Mouse (Mus musculus) midbrain, embryonic 14.5 days (tissue): Measurements from ENCODE around the gene Unc5cl. TPM values are rescaled to one million over a fixed set of nuclear protein-coding genes. Genes with fewer than 3 reads are reported as not detected.
A peak's percentile ranks its signal among the peaks of the same experiment; 100 is the strongest.

Experiments used
- ATAC-seq: fragments of 200-750 bp; cut with Nextera tagmentation; 2 replicates; pipeline ENCODE4 v1.8.0; 2017; ENCODE audit warnings: moderate number of reproducible peaks, moderate library complexity; ENCODE audit not compliant: low FRiP score, low TSS enrichment
- DNase-seq: peaks from one replicate; pipeline ENCODE4 v3.0.0-alpha.2; 2015
- H3K27ac ChIP-seq: fragments of 300-500 bp; sonication (generic); replicated peaks from 2 replicates; pipeline ENCODE4 v1.5.1; 2014; ENCODE audit warnings: mild to moderate bottlenecking, low read depth, low read length, moderate library complexity
- H3K27me3 ChIP-seq: fragments of 300-500 bp; sonication (generic); 2 replicates; pipeline ENCODE4 v1.6.1; 2014; ENCODE audit warnings: low read length, control low read depth, mixed read lengths; ENCODE audit not compliant: control insufficient read depth, insufficient read depth
- H3K36me3 ChIP-seq: fragments of 300-500 bp; sonication (generic); 2 replicates; pipeline ENCODE4 v1.6.1; 2014; ENCODE audit warnings: low read length, control low read depth; ENCODE audit not compliant: control insufficient read depth, insufficient read depth
- H3K4me1 ChIP-seq: fragments of 300-500 bp; sonication (generic); 2 replicates; pipeline ENCODE4 v1.6.1; 2014; ENCODE audit warnings: mild to moderate bottlenecking, antibody characterized with exemption, low read length, control low read depth; ENCODE audit not compliant: control insufficient read depth, insufficient read depth
- H3K4me2 ChIP-seq: fragments of 300-500 bp; sonication (generic); 2 replicates; pipeline ENCODE4 v1.6.1; 2014; ENCODE audit warnings: mild to moderate bottlenecking, low read length, moderate library complexity
- H3K4me3 ChIP-seq: fragments of 300-500 bp; sonication (generic); replicated peaks from 2 replicates; pipeline ENCODE4 v1.5.1; 2014; ENCODE audit warnings: low read depth, low read length
- H3K9ac ChIP-seq: fragments of 300-500 bp; sonication (generic); replicated peaks from 2 replicates; pipeline ENCODE4 v1.6.1; 2014; ENCODE audit warnings: mild to moderate bottlenecking, low read length, moderate library complexity
- H3K9me3 ChIP-seq: fragments of 300-500 bp; sonication (generic); 2 replicates; pipeline ENCODE4 v1.6.1; 2016; ENCODE audit warnings: low read length, control low read depth, mixed read lengths; ENCODE audit not compliant: control insufficient read depth
- WGBS: fragments of 180-500 bp; shearing (Covaris S2); extraction: QIAGEN DNeasy Blood & Tissue Kit; methylation state at CpG from one replicate; pipeline ENCODE4 v1.1.7; 2014; 5-methylcytosine and 5-hydroxymethylcytosine counted together
- polyA plus RNA-seq: library from polyadenylated mRNA; unstranded; fragments of >200 nt; fragmentation: Nextera tagmentation; extraction: Ambion mirVana; gene quantifications from 2 replicates; pipeline ENCODE4 v1.2.1, GENCODE M21; 2014

The Unc5cl gene
- polyA plus RNA-seq, 1 experiment from 2014 or later, result 0.53 TPM

DNA sequence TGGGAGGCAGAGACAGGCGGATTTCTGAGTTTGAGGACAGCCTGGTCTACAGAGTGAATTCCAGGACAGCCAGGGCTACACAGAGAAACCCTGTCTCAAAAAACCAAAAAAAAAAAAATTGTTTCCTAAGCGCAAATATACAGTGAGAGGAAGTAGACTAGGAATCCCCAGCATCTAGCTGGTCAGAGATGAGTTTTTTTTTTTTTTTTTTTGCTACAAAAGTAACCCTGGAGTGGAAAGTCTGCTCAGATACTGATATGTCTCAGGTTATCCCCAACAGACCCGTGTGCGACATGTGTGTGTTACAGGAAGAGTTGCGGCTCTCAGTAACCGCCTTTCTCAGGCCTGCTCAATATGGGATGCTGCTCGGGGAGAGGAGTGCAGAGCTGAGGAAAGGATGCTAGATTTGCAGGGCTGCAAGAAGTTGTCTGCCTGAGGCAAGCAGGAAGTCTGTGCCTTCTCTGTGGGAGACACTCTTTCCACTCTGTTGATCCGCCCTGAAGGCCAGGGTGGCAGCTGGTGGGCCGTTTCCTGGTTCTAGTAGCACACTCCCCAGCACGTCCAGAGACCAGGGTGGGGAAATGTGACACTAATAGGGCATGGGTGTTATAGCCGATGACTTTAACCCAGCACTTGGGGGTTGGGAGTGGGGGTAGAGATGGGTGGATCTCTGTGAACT, 26.7 kb upstream of the Unc5cl start:
- Histone ChIP-seq H3K4me3 (no peak overlapping the region), H3K4me1 (0 out of 2 replicates have a peak, but pooled peaks cover 4% of the 10 kb centered on the region)
- WGBS, result 74% methylated on average over 11 of the region's 11 CpGs

DNA sequence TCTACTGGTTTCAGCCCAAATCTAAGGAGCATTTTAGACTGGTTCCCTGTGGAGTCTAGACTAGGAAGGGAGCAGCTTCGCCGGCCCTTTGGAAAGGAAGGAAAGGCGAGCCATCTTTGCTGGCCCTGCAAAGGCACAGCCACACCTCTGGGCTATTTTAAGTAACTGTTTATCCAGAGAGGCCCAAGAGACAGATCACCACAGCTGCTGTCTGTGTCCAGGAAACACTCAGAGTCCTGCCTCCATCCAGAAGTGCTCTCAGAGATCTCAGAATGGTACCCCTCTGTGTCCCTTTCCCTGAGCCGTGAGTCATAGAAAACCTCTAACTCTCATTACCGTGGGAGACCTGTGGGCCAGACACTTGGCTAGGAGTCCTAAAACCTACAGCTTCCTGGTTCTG, 24.3 kb upstream of the Unc5cl start:
- no peaks in the 10 kb centered on the region for H3K36me3 ChIP-seq
- no peak for ATAC-seq
- H3K9ac ChIP-seq, result no peak overlapping the region
- H3K27ac ChIP-seq, result no peak overlapping the region
- no peak overlapping the region for H3K4me2 ChIP-seq
- no peaks in the 10 kb centered on the region for H3K9me3 ChIP-seq
- DNase-seq, result no peak
- 62% methylated on average over 5 of the region's 5 CpGs for WGBS
- 0 out of 2 replicates have a peak, but pooled peaks cover 4% of the 10 kb centered on the region for H3K4me1 ChIP-seq
- no peaks in the 10 kb centered on the region for H3K27me3 ChIP-seq
- H3K4me3 ChIP-seq, result no peak overlapping the region

More for the DNA sequence above, 26.7 kb upstream of the Unc5cl start:
- Histone ChIP-seq H3K27ac (no peak overlapping the region), H3K4me2 (no peak overlapping the region), H3K27me3 (no peaks in the 10 kb centered on the region), H3K9ac (no peak overlapping the region), H3K9me3 (no peaks in the 10 kb centered on the region), H3K36me3 (no peaks in the 10 kb centered on the region)
- DNase-seq (no peak), ATAC-seq (no peak)

DNA sequence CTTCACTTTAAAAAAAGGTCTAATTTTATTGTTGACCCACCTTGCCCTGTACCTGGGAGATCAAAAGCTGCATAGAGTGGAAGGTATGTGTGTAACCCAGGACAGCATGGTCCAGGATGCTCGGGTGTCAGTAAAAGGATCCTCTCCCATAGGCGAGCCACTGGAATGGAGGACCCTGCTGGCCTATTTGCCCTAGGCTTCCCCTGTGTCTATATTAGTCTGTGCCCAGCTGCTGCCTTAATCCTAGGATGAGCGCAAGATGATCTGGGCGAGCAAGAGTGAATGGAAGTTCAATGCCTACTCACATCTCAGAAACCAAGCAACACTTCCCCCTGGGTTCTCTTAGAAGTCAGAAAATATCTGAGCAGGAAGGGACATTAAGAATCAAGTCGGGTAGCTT, 23.6 kb upstream of the Unc5cl start:
- no peak for ATAC-seq
- Histone ChIP-seq H3K4me1 (0 out of 2 replicates have a peak, but pooled peaks cover 4% of the 10 kb centered on the region), H3K9me3 (no peaks in the 10 kb centered on the region), H3K4me2 (no peak overlapping the region), H3K27me3 (no peaks in the 10 kb centered on the region), H3K9ac (no peak overlapping the region), H3K36me3 (no peaks in the 10 kb centered on the region), H3K27ac (no peak overlapping the region), H3K4me3 (no peak overlapping the region)
- 73% methylated on average over 5 of the region's 5 CpGs for WGBS
- DNase-seq, result no peak

DNA sequence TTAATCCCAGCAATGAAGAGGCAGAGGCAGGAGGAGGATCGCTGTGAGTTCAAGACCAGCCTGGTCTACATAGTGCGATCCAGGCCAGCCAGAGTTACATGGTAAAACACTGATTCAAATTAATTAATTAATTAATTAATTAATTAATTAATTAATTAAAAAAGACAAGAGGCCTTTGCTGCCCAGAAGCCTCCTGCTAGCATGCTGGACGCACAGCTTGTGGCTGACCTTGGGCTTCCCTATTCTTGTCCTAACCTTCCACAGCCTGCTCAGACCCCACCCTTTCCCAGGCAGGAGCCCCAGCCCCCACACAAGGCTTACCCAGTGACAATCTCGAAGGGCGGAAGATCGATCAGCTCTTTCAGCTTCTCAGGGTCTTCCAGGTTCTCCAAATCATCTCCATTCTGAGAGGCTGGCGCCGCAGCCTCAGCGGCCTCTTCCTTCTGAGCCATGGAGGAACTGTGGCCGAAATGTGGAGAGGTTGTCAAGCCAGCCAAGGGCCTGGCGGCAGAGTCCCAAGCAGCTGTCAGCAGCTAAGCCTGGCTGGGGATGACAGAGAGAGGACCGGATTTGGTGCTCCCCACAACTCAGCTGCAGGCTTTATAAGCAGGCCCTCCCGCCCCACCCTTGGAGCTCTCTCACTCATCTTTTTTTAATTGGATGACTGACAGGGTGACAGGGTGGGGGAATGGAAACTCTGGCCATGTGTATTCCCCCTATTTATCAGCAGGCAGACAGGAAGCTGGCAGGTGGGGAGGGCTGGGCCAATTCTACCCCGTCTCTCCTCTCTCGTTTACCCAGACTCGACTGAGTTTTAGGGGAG, 22.3 kb upstream of the Unc5cl start, which contains the start of gene Apobec2:
Apobec2 (minus strand) TSS at position 773 of the 823 bp plus-strand sequence.
- Histone ChIP-seq H3K27ac (no peak within 1 kb of the TSS), H3K9me3 (no peaks in the 10 kb centered on the region), H3K27me3 (no peaks in the 10 kb centered on the region), H3K4me1 (0 out of 2 replicates have a peak, but pooled peaks cover 4% of the 10 kb centered on the region), H3K9ac (no peak within 1 kb of the TSS), H3K36me3 (no peaks in the 10 kb centered on the region), H3K4me2 (no peak within 1 kb of the TSS), H3K4me3 (no peak within 1 kb of the TSS)
- ATAC-seq, result no peak
- peak; percentile 29 for DNase-seq
- WGBS, result 70% methylated on average over 16 of the region's 16 CpGs

DNA sequence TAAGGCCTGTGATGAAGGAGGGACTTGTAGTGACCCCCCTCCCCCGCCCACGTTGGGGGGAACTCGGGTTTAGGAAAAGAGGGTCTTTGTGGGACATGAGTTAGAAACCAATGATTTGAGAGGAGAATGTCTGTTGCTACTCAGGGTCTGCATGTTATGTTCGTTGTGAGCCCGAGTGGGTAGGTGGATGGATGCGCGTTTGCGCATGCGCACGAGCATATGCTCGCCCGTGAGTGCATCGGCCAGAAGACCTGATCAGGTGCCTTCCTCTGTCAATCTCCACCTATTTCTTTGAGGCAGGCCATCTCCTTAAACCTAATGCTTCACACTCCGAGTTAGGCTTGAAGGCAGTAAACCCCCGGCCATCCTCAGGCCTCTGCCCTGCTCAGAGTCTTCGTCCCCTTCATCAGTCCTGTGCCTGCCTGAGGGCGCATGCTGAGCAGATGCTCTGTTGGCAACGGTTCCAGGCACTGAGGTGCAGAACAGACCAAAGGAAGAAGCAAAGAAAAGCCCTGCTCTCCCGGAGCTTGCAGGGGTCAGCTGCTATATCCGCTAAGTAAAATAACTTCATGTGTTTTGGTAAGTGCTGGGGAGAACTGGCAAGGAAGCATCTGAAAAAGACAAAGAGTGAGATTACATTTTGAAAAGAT, 21.6 kb upstream of the Unc5cl start:
- DNase-seq (no peak), ATAC-seq (no peak)
- H3K27ac ChIP-seq, result no peak overlapping the region
- 85% methylated on average over 20 of the region's 20 CpGs for WGBS
- H3K36me3 ChIP-seq, result no peaks in the 10 kb centered on the region
- H3K9ac ChIP-seq, result no peak overlapping the region
- no peaks in the 10 kb centered on the region for H3K27me3 ChIP-seq
- H3K9me3 ChIP-seq, result no peaks in the 10 kb centered on the region
- 0 out of 2 replicates have a peak, but pooled peaks cover 4% of the 10 kb centered on the region for H3K4me1 ChIP-seq
- H3K4me2 ChIP-seq, result no peak overlapping the region
- H3K4me3 ChIP-seq, result no peak overlapping the region

DNA sequence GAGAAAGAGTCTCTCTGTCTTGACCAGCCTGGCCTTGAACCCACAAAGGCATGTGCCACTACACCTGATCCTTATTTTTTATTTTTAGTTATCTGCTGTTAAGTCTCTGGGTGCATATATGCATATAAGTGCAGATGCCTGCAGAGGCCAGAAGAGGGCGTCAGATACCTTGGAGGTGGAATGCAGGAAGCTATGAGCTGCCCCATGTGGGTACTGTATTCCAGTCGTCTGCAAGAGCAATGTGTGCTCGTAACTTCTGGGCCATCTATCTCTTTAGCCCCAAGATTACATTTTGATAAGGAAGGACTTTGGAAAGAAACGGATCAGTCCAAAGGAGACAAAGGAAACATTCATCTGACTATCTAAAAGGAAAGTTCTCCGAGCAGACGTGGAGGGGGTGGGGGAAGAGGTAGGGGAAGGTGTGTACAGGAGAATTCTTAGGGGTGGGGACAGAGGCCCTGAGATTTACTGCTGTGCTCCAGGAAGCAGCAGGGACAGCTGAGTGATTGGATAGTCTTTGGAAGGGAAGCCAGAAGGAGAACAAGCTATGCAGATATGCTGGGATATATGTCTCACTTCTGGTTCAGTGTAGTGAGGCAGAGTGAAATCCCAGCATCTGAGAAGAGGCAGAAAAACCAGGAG, 20.9 kb upstream of the Unc5cl start:
- ATAC-seq (no peak), DNase-seq (no peak)
- Histone ChIP-seq H3K9me3 (no peaks in the 10 kb centered on the region), H3K4me1 (0 out of 2 replicates have a peak, but pooled peaks cover 4% of the 10 kb centered on the region), H3K4me2 (no peak overlapping the region), H3K4me3 (no peak overlapping the region), H3K27me3 (no peaks in the 10 kb centered on the region), H3K9ac (no peak overlapping the region), H3K36me3 (no peaks in the 10 kb centered on the region), H3K27ac (no peak overlapping the region)
- WGBS, result 78% methylated on average over 6 of the region's 6 CpGs

DNA sequence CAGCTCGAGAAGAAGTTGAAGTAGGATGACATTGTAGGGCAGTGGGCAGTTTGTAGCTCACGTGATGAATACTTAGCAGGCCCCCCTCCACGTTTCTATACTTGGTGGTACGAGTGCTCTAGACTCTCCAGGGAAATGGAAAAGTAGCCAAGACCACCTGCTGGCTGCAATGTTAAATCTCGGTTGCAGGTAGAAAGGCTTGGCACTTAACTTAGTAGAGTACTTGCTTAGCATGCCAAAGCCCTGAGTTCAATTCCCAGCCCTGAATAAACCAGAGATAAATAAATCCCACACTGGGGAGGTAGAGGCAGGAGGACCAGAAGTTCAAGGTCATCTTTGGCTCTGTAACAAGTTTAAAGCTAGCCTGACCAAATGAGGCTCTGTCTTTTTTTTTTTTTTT, 20.2 kb upstream of the Unc5cl start:
- no peaks in the 10 kb centered on the region for H3K9me3 ChIP-seq
- whole genome bisulfite sequencing, result 76% methylated on average over 5 of the region's 5 CpGs
- no peak overlapping the region for H3K27ac ChIP-seq
- no peak overlapping the region for H3K4me3 ChIP-seq
- ATAC-seq, result no peak
- H3K9ac ChIP-seq, result no peak overlapping the region
- no peaks in the 10 kb centered on the region for H3K36me3 ChIP-seq
- H3K4me1 ChIP-seq, result 0 out of 2 replicates have a peak, but pooled peaks cover 4% of the 10 kb centered on the region
- no peak overlapping the region for H3K4me2 ChIP-seq
- DNase-seq, result no peak
- H3K27me3 ChIP-seq, result no peaks in the 10 kb centered on the region

DNA sequence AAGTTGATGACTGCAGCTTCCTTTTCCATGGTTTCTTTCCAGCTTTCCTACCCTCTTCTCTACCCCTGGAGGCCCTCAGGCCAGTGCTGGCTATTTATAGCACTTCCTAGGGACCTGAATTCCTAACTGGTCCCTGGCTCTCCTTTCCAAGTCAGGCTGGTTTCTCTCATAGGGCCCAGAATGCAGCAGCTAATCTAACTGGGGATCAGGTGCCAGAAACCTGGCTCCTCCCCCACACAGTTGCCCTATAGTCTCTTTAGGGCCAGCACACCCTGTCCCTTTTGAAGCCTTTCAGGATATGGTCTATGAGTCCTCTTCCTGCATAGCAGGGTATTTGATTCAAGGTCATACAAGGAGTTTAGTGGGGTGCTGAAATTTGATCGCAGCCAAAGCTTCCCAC, 18.2 kb upstream of the Unc5cl start:
- Histone ChIP-seq H3K27me3 (no peaks in the 10 kb centered on the region), H3K4me1 (0 out of 2 replicates have a peak, but pooled peaks cover 4% of the 10 kb centered on the region), H3K36me3 (no peaks in the 10 kb centered on the region), H3K4me3 (no peak overlapping the region), H3K27ac (no peak overlapping the region), H3K9me3 (no peaks in the 10 kb centered on the region), H3K9ac (no peak overlapping the region), H3K4me2 (no peak overlapping the region)
- ATAC-seq (no peak), DNase-seq (no peak)
- 88% methylated on average over 1 of the region's 1 CpGs for WGBS
